Mouse (Mus musculus): ENCODE results near the gene Ddx56. TPM values are rescaled to one million over a fixed set of nuclear protein-coding genes. Genes with fewer than 3 reads are reported as not detected.
A peak's percentile ranks its signal among the peaks of the same experiment; 100 is the strongest.

The Ddx56 gene
- 10 to 100 TPM; 48.1 to 50.2 TPM for total RNA-seq (2021)
- long read RNA-seq, experiment 1, transcript Ddx56-201 (14 exons, 1,956 nt), result major isoform, 45 of 63 reads
- long read RNA-seq, experiment 1, partial matches to known transcripts, result 2 of 63 reads
- long read RNA-seq, experiment 1, other reads (novel, unspliced or antisense), result 16 of 63 reads
- long read RNA-seq, experiment 2, transcript Ddx56-201 (14 exons, 1,956 nt), result major isoform, 32 of 51 reads
- long read RNA-seq, experiment 2, partial matches to known transcripts, result 4 of 51 reads
- long read RNA-seq, experiment 2, other reads (novel, unspliced or antisense), result 15 of 51 reads

DNA sequence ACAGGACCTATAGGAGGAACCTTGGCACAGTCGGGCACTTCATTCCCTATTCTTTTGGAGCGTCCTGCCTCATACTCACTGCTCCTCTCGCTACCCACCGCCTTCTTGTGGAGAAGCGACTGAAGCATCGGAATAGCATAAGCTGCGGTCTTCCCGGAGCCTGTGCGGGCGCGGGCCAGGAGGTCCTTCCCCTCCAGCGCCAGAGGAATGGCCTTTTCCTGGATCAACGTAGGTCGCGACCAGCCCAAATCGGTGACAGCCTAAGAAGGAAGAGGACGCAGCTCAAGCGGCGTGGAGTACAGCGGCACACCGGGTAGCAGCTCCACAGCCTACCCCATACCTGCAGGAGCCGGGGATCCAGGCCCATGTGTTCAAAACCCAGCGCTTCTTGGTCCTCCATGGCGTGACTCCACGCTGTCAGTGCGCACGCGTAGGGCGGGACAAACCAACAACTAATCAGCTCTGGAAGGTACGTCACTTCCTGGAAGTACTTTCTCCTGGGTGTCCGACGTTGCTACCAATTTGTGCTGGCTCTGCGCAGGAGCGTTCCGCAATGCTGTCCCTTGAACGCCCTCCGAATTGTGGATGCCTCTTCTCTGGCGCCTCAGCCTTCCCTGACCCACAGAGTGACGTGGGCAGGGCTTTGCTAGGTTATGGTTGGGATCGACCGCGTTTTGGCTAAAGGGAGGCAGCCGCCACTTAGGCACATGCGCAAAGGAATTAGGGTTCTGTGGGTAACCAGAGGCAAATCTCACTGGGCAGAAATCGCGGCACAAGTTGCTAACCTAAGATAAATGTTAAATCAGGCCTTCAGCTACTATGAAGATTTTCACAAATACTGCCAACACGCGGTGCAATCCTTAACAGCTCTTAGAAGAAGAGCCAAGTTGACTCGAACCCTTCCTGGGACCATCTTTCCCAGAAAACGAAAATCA, at the start of gene Ddx56:
Gene Ddx56 (minus strand): TSS at position 453 of the 935 bp plus-strand sequence.
- no peak for TF ChIP-seq CTCF (IDR thresholded peaks at IDR 0.05)
- H3K4me3 ChIP-seq, result peak within 1 kb of the TSS; percentile 97
- H3K27ac ChIP-seq, result peak within 1 kb of the TSS; percentile 92
- intact Hi-C loops (cut with DNase I), result loop anchor here (2.0 to 10.0 kb wide), 2 partner anchors 67 to 303 kb away; partner anchors contain the start of genes A730071L15Rik and Nudcd3
- peak; percentile 85 to 88 for DNase-seq (ENCODE audit: extremely low spot score in 1 of 2, low spot score in 2 of 2)

DNA sequence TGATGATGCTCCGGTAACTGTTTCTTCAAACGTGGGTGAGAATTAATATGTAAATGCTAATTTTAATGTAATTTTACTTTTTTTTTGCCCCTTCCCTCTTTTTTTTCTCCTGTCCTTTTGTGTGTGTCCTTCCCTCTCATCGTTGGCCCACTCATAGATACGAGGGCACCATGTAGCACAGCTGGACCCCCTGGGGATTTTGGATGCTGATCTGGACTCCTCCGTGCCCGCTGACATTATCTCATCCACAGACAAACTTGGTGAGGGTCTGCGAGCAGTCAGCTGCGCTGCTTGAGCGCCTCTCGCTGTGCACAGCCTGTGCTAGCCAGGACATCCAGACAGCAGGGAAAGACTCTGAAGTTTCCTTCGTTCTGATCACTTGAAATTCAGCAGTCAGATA, 49.2 kb upstream of the Ddx56 start:
- no peak overlapping the region for H3K4me3 ChIP-seq
- TF ChIP-seq CTCF (IDR thresholded peaks at IDR 0.05), result no peak
- H3K27ac ChIP-seq, result no peak overlapping the region
- no peak for DNase-seq (ENCODE audit: extremely low spot score in 1 of 2, low spot score in 2 of 2)
- intact Hi-C loops (cut with DNase I), result no loop called here

DNA sequence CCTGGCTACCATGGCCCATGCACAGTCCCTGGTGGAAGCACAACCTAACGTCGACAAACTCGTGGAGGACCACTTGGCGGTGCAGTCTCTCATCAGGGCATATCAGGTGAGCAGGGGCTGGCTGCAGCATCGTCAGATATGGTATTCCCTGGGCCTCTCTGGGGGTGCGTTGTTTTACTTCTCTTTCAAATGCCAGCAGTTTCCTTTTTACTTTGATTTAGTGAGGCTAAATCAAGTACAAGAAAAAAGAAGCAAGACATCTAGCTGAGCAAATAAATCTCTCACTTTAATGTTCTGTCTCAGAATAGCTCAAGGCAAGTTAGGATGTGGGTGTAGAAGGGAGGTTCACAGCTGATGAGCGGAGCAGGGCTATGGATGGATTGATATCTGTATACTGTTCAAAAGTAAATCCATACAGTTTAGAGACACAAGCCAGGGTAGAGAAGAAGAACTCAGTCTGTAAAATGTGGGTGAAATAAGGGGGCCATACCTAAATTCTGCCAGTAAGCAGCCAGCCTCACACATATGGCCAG, 46.4 kb upstream of the Ddx56 start:
- peak overlapping the region; percentile 50; the same call in 1 of the 2 replicates for H3K27ac ChIP-seq
- DNase-seq (ENCODE audit: extremely low spot score in 1 of 2, low spot score in 2 of 2), result no peak
- TF ChIP-seq CTCF (IDR thresholded peaks at IDR 0.05), result no peak
- intact Hi-C loops (cut with DNase I), result no loop called here
- H3K4me3 ChIP-seq, result no peak overlapping the region

DNA sequence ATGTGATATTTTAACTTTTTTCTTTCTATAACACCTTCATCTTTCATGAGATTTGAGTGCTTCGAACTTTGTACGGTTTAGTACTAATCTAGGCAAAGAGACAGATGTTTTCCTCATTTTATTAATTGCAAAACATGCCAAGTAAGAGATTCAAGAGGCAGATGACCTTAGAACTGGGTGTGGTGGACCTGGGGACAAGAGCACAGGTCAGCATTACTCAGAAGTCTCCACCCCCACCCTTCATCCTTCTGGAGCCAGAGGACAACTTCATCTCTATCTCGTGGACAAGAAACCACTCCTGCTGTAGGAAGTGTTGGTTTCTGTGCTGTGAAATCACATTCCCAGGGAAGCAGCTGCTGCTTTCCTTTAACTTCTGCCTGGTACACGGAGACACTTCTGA, 40.6 kb upstream of the Ddx56 start:
- no peak overlapping the region for H3K27ac ChIP-seq
- no peak for DNase-seq (ENCODE audit: extremely low spot score in 1 of 2, low spot score in 2 of 2)
- no peak overlapping the region for H3K4me3 ChIP-seq
- intact Hi-C loops (cut with DNase I), result no loop called here
- no peak for TF ChIP-seq CTCF (IDR thresholded peaks at IDR 0.05)

DNA sequence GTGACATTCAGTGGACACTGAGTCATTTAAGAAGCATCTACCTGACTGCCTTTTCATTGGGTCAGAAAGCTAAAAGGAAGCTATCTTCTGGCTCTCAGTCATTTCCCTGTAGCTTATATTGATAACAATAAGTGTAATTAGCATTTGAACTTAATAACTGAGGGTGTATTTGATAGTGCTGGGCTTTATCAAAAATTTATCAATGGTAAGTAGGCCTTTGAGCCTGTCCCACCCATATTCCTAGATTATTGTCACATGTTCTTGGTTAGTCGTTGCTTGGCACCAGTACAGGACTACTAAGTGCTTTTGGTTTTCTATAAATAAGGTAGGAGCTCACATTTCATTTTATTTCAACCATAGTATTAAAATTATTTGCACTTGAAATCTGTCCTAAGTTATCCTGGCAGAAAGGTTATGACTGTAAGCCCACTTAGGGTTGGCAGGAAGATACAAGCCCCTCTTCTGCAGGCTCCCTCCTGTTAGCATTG, 38.4 kb upstream of the Ddx56 start:
- no peak for DNase-seq (ENCODE audit: extremely low spot score in 1 of 2, low spot score in 2 of 2)
- no peak overlapping the region for H3K4me3 ChIP-seq
- no peak overlapping the region for H3K27ac ChIP-seq
- TF ChIP-seq CTCF (IDR thresholded peaks at IDR 0.05), result no peak
- intact Hi-C loops (cut with DNase I), result no loop called here

DNA sequence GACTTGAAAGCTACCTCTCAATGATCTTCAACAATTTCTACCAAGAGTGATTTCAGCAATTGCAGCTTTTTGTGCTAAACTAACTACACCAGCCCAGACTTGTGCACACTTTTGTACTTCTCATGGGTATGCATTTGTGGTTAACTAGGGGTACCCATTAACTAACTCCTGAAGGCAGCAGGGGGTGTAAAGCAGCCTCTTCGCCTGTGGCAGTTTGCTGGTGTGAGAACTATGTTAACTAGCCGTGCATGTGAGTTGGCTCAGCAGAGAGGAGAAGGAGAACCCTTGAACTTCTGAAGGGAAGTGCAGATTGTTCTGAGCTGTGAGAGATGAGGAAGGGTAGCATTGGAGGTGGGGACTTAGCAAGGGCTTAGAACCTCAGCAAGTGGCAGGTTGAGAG, 35.2 kb upstream of the Ddx56 start:
- TF ChIP-seq CTCF (IDR thresholded peaks at IDR 0.05), result no peak
- H3K27ac ChIP-seq, result no peak overlapping the region
- DNase-seq (ENCODE audit: extremely low spot score in 1 of 2, low spot score in 2 of 2), result no peak
- intact Hi-C loops (cut with DNase I), result no loop called here
- no peak overlapping the region for H3K4me3 ChIP-seq

DNA sequence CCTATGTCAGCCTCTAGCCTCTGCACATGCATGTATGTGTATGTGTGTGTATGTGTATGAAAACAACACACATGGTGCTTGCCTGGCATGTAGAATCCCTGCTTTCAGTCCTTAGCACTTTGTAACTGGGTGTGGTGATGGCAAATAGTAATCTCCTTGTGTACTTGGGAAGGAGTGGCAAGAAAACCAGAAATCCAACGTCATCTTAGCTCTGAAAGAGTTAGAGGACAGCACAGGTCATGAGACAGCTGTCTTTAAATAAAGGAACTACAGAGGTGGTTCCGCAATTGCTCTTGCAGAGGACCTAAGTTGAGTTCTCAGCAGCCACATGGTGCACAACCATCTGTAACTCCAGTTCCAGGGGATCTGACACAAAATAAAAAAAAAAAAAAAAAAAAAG, 31.9 kb upstream of the Ddx56 start:
- no peak for DNase-seq (ENCODE audit: extremely low spot score in 1 of 2, low spot score in 2 of 2)
- no peak for TF ChIP-seq CTCF (IDR thresholded peaks at IDR 0.05)
- intact Hi-C loops (cut with DNase I), result no loop called here
- H3K4me3 ChIP-seq, result no peak overlapping the region
- H3K27ac ChIP-seq, result no peak overlapping the region

DNA sequence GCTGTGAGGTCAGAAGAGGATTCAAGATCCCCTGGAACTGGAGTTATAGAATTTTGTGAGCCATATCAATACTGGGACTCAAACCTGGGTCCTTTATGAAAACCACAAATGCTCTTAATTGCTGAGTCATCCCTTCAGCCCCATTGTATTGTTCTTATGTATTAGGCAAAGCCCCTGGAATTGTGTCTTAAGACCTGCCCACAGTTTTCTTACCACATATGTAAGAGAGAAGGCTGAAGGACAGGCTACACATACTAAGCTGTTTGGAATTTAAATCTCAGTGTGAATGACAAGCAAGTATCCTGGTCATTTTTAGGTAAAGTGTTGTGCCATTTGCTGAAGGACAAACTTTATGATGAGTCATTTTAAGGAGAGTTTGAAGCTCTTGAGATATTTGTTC, 28.5 kb upstream of the Ddx56 start:
- DNase-seq (ENCODE audit: extremely low spot score in 1 of 2, low spot score in 2 of 2), result no peak
- Histone ChIP-seq H3K4me3 (no peak overlapping the region), H3K27ac (no peak overlapping the region)
- TF ChIP-seq CTCF (IDR thresholded peaks at IDR 0.05), result no peak
- intact Hi-C loops (cut with DNase I), result no loop called here

DNA sequence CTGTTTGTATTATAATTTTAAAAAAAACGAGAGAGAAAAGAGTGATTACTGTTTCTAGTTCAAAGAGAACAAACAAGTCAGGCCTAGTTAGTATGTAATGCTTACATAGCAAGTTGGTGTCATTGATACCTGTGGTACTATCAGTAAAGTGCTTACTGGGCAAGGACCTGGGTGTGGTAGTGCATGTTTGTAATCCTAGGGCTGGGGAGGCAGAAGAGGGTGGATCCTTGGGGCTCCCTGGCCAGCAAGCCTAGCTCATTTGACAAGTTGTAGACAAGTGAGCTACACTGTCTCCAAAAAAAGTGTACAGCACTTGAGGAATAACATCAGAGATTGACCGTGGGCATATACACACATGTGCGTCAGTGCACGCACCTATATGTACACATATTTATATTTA, 27.1 kb upstream of the Ddx56 start:
- Histone ChIP-seq H3K27ac (no peak overlapping the region), H3K4me3 (no peak overlapping the region)
- intact Hi-C loops (cut with DNase I), result no loop called here
- no peak for TF ChIP-seq CTCF (IDR thresholded peaks at IDR 0.05)
- DNase-seq (ENCODE audit: extremely low spot score in 1 of 2, low spot score in 2 of 2), result no peak

DNA sequence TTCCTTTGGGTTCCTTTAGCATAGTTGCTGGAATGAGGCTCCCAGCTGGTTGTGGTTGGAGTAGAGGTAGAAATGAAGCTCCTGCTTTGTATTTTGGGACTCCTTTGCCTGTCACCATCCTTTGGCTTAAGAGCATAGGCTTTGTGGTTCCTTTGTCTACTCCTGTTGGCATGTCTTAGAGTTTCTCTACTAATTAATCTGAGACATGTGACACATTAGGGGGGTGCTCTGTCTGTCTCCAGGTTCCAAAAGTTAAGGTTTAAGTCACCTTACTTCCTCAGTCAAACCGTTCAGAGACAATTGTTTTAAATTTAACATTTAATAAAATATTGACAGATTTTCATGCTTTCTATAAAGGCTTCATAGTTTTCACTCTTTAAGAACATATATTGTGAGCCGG, 26.0 kb upstream of the Ddx56 start:
- Histone ChIP-seq H3K27ac (no peak overlapping the region), H3K4me3 (no peak overlapping the region)
- no peak for DNase-seq (ENCODE audit: extremely low spot score in 1 of 2, low spot score in 2 of 2)
- no peak for TF ChIP-seq CTCF (IDR thresholded peaks at IDR 0.05)
- intact Hi-C loops (cut with DNase I), result no loop called here

DNA sequence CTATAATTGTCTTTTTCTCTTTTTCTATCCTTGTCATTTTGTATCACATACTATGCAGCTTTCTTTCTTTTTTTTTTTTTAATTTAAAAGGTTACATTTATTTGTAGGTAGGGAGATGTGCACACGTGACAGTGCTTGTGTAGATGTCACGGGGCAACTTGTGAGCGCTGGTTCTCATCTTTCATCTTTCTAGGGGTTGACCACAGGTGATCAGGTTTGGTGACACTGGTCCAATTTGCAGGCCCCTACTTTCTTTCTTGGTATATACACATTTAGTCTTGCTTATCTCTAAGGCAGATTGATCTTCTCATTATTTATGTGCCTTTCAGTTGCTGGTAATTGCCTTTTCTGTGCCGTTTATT, 25.4 kb upstream of the Ddx56 start:
- peak overlapping the region; percentile 92 for H3K4me3 ChIP-seq
- TF ChIP-seq CTCF (IDR thresholded peaks at IDR 0.05), result no peak
- no peak for DNase-seq (ENCODE audit: extremely low spot score in 1 of 2, low spot score in 2 of 2)
- intact Hi-C loops (cut with DNase I), result no loop called here
- H3K27ac ChIP-seq, result peak overlapping the region; percentile 97; the same call in 1 of the 2 replicates

Data from left cerebral cortex, adult 2 months (tissue).